Mouse (Mus musculus): ENCODE results near the gene Nlgn1. TPM values are rescaled to one million over a fixed set of nuclear protein-coding genes. Genes with fewer than 3 reads are reported as not detected.

Nlgn1 gene
- polyA plus RNA-seq, 1 experiment from 2014 or later = 1.5 TPM

DNA sequence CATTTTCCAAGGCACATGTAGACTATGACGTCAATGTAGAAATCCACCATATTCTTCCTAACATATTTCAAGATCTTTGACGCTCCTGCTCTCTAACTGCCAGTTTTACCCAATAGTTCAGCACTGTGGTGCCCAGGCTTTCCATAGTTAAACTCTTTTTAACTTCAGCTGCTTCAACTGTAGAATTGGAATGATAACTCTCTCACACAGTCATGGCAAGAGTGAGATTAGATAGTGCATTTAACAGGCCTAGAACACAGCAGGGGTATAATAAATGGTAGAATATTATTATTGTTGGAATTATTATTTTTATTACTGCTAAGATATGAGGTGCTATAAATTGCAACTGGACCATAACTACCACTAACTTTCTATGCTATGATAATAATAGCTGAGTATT lies 574.4 kb downstream of the Nlgn1 start:
- no peak overlapping the region for H3K4me2 ChIP-seq
- H3K27ac ChIP-seq = no peak overlapping the region
- 86% methylated on average over 2 of the region's 2 CpGs for WGBS
- H3K36me3 ChIP-seq = no peaks in the 10 kb centered on the region
- H3K9ac ChIP-seq = no peak overlapping the region
- ATAC-seq (ENCODE audit: borderline replicate concordance, extremely low read depth, low FRiP score, low TSS enrichment) = no peak
- H3K4me3 ChIP-seq = no peak overlapping the region
- H3K9me3 ChIP-seq = no peaks in the 10 kb centered on the region
- H3K27me3 ChIP-seq = no peaks in the 10 kb centered on the region
- no peaks in the 10 kb centered on the region for H3K4me1 ChIP-seq

DNA sequence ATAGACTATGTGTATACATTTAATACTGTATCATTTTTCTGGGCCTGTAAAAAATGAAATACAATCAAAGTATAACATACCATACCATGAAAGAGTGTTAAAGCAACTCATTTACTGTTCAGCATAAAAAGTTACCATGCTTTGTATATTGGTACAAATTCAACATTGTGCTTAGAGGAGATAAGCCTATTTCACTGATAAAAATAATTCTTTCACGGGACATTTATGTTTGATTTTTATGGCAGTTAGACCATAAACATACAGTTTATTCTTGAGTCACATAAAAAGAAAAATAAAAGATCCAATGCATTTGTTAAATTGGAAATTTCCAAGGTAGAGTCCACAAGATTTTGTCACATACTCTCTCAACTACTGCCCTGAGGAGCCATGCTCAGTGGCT lies 608.1 kb downstream of the Nlgn1 start:
- H3K9ac ChIP-seq = no peak overlapping the region
- H3K4me3 ChIP-seq = no peak overlapping the region
- H3K4me1 ChIP-seq = no peaks in the 10 kb centered on the region
- no peak overlapping the region for H3K4me2 ChIP-seq
- no peak for ATAC-seq (ENCODE audit: borderline replicate concordance, extremely low read depth, low FRiP score, low TSS enrichment)
- H3K27me3 ChIP-seq = no peaks in the 10 kb centered on the region
- no peak overlapping the region for H3K27ac ChIP-seq
- H3K36me3 ChIP-seq = no peaks in the 10 kb centered on the region
- WGBS = 37% methylated on average over 1 of the region's 1 CpGs
- no peaks in the 10 kb centered on the region for H3K9me3 ChIP-seq

DNA sequence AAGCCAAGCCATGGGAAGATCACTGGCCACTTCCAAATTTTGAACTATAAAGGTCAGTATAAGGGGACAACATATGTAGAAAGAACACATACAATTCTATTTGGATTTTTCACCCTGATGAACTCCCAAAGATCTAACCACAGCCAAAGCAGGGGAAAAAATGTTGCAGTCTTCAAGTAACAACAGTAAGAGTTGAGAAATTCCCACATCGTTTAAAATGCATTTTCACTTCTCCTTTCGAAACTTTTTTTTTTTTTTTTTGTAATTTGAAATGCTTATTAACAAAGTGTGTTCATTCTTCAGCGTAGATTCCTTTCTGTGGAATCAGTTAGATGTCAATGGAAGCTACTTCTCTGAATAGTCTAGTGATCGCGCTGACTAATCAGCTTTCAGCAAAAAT lies 610.8 kb downstream of the Nlgn1 start:
- ATAC-seq (ENCODE audit: borderline replicate concordance, extremely low read depth, low FRiP score, low TSS enrichment) = no peak

DNA sequence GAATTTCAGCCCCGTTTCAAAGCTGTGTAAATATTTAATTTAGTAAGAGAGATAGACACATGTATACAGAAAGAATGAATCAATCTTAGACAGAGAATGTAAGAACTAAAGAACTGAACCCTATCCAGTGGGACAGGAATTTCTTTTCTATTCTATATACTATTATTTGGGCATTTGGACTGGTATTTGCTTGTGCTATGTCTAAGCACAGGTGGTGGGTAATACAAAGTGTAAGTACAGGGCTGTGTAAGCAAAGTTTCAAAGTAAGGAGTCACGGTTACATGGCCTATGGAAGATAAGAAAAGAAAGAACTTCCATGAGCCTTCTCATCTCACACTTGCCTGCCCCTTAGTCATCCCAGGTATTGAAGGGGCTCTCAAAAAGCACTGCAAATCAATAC lies 624.9 kb downstream of the Nlgn1 start:
- Histone ChIP-seq H3K9me3 (no peaks in the 10 kb centered on the region), H3K27me3 (no peaks in the 10 kb centered on the region), H3K9ac (no peak overlapping the region), H3K4me3 (no peak overlapping the region), H3K4me1 (no peaks in the 10 kb centered on the region), H3K4me2 (no peak overlapping the region), H3K27ac (no peak overlapping the region), H3K36me3 (no peaks in the 10 kb centered on the region)
- WGBS = 38% methylated on average over 2 of the region's 2 CpGs
- ATAC-seq (ENCODE audit: borderline replicate concordance, extremely low read depth, low FRiP score, low TSS enrichment) = no peak

More for the DNA sequence above, 610.8 kb downstream of the Nlgn1 start:
- Histone ChIP-seq H3K4me1 (no peaks in the 10 kb centered on the region), H3K27me3 (no peaks in the 10 kb centered on the region), H3K9ac (no peak overlapping the region), H3K36me3 (no peaks in the 10 kb centered on the region), H3K4me3 (no peak overlapping the region), H3K9me3 (no peaks in the 10 kb centered on the region), H3K27ac (no peak overlapping the region), H3K4me2 (no peak overlapping the region)
- 80% methylated on average over 5 of the region's 5 CpGs for WGBS

DNA sequence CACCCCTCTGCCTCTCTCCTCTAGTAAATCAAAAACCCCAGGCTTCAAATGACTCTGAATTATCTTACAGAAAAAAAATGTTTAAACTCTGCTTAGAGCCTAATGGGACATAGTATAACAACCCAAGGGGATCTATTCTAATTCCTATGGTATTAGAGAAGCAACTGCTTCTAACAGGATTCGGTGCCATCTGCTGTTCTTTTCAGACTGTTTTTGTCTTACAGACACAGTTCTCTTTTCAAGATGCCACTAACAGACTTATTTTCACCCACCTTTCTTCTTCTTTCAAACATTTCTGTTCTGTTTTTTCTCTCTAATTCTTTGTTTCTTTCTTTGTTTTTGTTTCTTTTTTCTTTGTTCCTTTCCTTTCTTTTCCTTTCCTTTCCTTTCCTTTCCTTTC lies 635.0 kb downstream of the Nlgn1 start:
- no peak overlapping the region for H3K4me2 ChIP-seq
- H3K27me3 ChIP-seq = no peaks in the 10 kb centered on the region
- H3K4me3 ChIP-seq = no peak overlapping the region
- H3K9ac ChIP-seq = no peak overlapping the region
- ATAC-seq (ENCODE audit: borderline replicate concordance, extremely low read depth, low FRiP score, low TSS enrichment) = no peak
- no peaks in the 10 kb centered on the region for H3K4me1 ChIP-seq
- H3K36me3 ChIP-seq = no peaks in the 10 kb centered on the region
- 76% methylated on average over 1 of the region's 1 CpGs for WGBS
- no peaks in the 10 kb centered on the region for H3K9me3 ChIP-seq
- H3K27ac ChIP-seq = no peak overlapping the region

DNA sequence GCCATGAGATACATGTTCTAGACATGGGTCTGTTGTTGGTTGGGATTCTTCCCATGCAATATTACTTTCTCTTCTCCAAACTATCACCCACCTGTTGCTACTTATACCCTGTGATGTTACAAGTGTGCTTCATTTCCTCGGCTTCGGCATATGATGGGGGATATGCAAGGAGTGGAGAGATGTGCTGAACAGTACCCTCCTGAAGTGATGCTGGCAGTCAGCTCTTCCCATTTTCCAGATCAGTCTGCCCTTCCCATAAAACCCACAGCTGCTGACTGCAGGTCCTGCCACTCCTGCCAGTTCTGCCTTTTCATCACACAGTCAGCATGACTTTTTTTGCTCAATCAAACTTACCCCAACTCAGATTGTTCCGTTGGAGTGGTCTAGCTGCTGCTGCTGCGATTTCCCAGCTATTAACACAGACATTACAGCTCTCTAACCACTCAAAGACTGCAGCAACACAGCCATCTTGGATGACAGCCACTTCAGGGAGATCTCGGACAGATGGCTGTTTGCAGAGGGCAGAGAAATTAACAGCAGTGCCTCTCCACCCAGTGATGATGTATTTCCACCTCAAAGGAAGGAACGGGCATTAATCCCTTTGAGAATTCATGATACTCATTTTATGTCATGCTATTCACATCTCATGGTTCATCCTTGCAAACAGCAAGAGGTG lies 643.3 kb downstream of the Nlgn1 start:
- no peak overlapping the region for H3K27ac ChIP-seq
- H3K36me3 ChIP-seq = no peaks in the 10 kb centered on the region
- no peak for ATAC-seq (ENCODE audit: borderline replicate concordance, extremely low read depth, low FRiP score, low TSS enrichment)
- H3K4me2 ChIP-seq = no peak overlapping the region
- no peaks in the 10 kb centered on the region for H3K9me3 ChIP-seq
- H3K27me3 ChIP-seq = no peaks in the 10 kb centered on the region
- no peak overlapping the region for H3K4me3 ChIP-seq
- H3K4me1 ChIP-seq = no peaks in the 10 kb centered on the region
- H3K9ac ChIP-seq = no peak overlapping the region
- 53% methylated on average over 6 of the region's 6 CpGs for WGBS

DNA sequence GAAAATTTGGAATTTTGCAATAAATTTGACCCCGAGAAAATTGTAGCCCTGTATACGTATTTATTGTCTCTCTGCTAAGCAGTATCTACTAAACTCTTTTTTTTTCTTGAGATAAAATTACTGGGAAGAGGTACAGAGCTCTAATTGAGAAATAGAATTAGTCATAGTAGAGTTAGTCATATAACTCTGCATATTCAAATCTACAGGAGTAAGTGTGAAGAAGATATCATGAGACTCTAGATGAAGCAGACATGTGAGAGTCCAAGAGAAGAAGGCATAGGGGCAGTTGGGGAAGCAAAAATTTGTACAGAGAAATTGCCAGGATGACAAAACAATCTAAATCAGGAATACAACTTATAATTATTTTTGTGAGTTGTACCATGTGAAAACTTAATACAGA lies 648.6 kb downstream of the Nlgn1 start:
- Histone ChIP-seq H3K4me2 (no peak overlapping the region), H3K27me3 (no peaks in the 10 kb centered on the region), H3K36me3 (no peaks in the 10 kb centered on the region), H3K4me3 (no peak overlapping the region), H3K4me1 (0 out of 2 replicates have a peak, but pooled peaks cover 5% of the 10 kb centered on the region), H3K27ac (no peak overlapping the region), H3K9ac (no peak overlapping the region), H3K9me3 (no peaks in the 10 kb centered on the region)
- WGBS = 93% methylated on average over 2 of the region's 2 CpGs
- no peak for ATAC-seq (ENCODE audit: borderline replicate concordance, extremely low read depth, low FRiP score, low TSS enrichment)

DNA sequence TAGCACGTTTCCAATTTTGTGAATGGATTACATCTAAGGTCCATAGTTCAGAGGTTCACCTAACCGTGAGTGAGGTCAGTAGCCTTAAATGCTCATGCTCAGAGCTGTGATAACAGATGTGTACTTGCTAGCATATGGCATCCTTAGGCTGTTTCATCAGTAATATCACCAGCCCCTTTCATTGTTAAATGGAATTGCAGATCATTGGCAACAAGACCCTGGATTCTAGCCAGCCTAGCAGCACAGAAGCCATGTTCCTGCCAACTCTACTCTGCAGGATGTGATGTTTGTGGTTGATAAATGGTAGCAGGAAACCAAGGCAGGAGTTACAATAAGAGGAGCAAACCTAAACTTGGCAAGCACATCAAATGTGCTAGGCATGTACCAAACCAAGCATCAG lies 652.9 kb downstream of the Nlgn1 start:
- ATAC-seq (ENCODE audit: borderline replicate concordance, extremely low read depth, low FRiP score, low TSS enrichment) = no peak

DNA sequence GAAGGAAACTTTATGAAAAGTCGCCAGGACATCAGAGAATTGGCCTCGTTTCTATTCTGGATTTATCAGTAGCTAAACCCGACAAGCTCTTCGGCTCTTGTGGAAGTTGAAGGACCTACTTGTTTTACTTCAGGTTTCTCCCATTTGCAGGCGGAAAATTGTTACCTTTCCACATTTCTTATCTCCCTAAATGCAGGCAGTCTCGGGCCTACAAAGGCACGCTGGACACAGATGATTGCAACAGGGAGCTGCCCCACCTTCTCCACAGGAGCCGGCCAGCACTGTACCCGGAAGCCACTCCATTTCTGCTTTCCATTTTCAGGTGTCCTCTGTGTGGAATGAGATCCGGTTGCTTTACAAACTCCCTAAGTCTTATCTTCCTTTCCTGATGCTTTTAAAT lies 656.4 kb downstream of the Nlgn1 start:
- 65% methylated on average over 10 of the region's 10 CpGs for WGBS
- Histone ChIP-seq H3K4me3 (no peak overlapping the region), H3K27ac (no peak overlapping the region), H3K27me3 (no peaks in the 10 kb centered on the region), H3K4me1 (0 out of 2 replicates have a peak, but pooled peaks cover 5% of the 10 kb centered on the region), H3K9me3 (no peaks in the 10 kb centered on the region), H3K4me2 (no peak overlapping the region), H3K36me3 (no peaks in the 10 kb centered on the region), H3K9ac (no peak overlapping the region)
- no peak for ATAC-seq (ENCODE audit: borderline replicate concordance, extremely low read depth, low FRiP score, low TSS enrichment)

More for the DNA sequence above, 652.9 kb downstream of the Nlgn1 start:
- no peaks in the 10 kb centered on the region for H3K36me3 ChIP-seq
- no peak overlapping the region for H3K27ac ChIP-seq
- 0 out of 2 replicates have a peak, but pooled peaks cover 5% of the 10 kb centered on the region for H3K4me1 ChIP-seq
- no peak overlapping the region for H3K4me2 ChIP-seq
- H3K9me3 ChIP-seq = no peaks in the 10 kb centered on the region
- 53% methylated on average over 2 of the region's 2 CpGs for WGBS
- no peak overlapping the region for H3K4me3 ChIP-seq
- no peaks in the 10 kb centered on the region for H3K27me3 ChIP-seq
- no peak overlapping the region for H3K9ac ChIP-seq

DNA sequence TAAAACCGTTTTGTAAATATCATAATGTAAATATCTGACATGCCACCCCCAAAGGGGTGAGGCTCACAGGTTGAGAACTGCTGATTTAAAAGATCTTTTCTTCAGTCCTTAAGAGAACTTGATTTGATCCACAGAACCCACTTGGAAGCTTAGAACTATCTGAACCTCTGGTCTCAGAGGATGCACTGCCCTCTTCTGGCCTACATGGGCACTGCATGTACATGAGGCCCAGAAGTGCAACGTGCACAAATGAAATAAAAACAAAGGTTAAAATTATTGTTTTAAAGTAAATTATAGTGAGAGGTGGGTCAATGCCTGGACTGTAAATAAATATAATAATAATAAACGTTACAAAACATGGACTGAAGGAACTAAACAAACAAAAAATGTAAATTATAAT lies 657.2 kb downstream of the Nlgn1 start:
- Histone ChIP-seq H3K9ac (no peak overlapping the region), H3K4me1 (0 out of 2 replicates have a peak, but pooled peaks cover 5% of the 10 kb centered on the region), H3K27ac (no peak overlapping the region), H3K27me3 (no peaks in the 10 kb centered on the region), H3K4me3 (no peak overlapping the region), H3K36me3 (no peaks in the 10 kb centered on the region), H3K4me2 (no peak overlapping the region), H3K9me3 (no peaks in the 10 kb centered on the region)
- WGBS = 47% methylated on average over 3 of the region's 3 CpGs
- ATAC-seq (ENCODE audit: borderline replicate concordance, extremely low read depth, low FRiP score, low TSS enrichment) = no peak

DNA sequence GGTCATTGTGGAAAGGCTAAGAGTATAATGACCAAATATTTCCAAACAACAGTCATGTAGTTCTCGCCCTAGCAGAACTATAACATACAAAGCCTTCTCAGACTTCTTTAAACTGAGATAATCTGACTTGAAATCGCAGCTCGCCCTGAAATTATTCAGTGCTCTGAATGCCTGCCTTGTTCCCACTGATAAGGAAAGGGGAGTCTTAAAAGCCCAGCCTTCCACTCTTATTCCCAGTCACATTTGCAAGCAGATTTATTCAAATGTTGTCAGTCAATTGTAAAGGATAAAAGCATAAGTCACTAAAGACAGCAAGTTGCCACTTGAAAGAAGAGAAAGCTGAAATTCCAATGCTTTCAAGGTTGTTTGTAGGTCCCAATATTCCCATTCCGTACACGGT lies 658.9 kb downstream of the Nlgn1 start:
- H3K9me3 ChIP-seq = no peaks in the 10 kb centered on the region
- 37% methylated on average over 5 of the region's 5 CpGs for WGBS
- no peak for ATAC-seq (ENCODE audit: borderline replicate concordance, extremely low read depth, low FRiP score, low TSS enrichment)
- H3K9ac ChIP-seq = no peak overlapping the region
- no peak overlapping the region for H3K27ac ChIP-seq
- H3K36me3 ChIP-seq = no peaks in the 10 kb centered on the region
- H3K4me3 ChIP-seq = no peak overlapping the region
- no peaks in the 10 kb centered on the region for H3K27me3 ChIP-seq
- no peaks in the 10 kb centered on the region for H3K4me1 ChIP-seq
- no peak overlapping the region for H3K4me2 ChIP-seq

DNA sequence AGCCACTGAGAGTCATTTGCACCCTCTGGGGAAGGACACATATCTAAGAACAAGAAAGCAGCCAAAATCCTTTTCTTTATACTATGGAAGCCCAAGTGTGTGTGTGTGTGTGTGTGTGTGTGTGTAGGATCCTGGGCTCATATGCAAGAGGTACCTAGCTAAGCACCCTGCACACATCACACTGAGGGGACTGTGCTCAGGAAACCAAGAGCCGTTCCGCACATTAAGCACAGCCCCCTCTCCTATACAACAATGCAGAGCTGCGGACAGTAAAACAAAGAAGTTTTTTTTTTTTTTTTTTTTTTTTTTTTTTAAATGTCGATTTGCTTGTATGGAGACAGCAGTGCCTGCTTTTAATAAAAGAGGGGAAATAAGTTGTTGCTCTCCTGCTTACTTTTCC lies 659.5 kb downstream of the Nlgn1 start:
- Histone ChIP-seq H3K9ac (no peak overlapping the region), H3K4me2 (no peak overlapping the region), H3K4me3 (no peak overlapping the region), H3K36me3 (no peaks in the 10 kb centered on the region), H3K4me1 (no peaks in the 10 kb centered on the region), H3K27ac (no peak overlapping the region), H3K27me3 (no peaks in the 10 kb centered on the region), H3K9me3 (no peaks in the 10 kb centered on the region)
- 69% methylated on average over 4 of the region's 4 CpGs for WGBS
- no peak for ATAC-seq (ENCODE audit: borderline replicate concordance, extremely low read depth, low FRiP score, low TSS enrichment)

DNA sequence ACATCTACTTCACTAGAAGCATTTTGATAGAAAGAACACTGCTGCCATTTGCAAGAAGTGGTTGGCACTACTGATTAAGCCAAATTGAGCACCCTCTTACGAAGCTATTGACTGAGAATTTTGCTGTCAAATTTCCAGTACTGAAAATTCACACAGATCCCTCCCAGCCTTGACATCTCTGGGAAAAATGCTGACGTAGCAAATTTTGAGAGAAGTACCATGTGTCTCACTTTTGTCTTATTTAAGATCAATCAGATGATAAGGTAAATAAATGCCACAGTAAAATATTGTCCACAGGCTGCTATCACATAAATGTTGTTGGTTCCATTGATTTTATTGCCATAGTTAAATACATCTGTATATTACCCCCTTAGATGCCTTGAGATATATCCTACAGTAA lies 668.8 kb downstream of the Nlgn1 start:
- H3K4me2 ChIP-seq = no peak overlapping the region
- no peaks in the 10 kb centered on the region for H3K27me3 ChIP-seq
- H3K27ac ChIP-seq = no peak overlapping the region
- no peaks in the 10 kb centered on the region for H3K36me3 ChIP-seq
- H3K9me3 ChIP-seq = no peaks in the 10 kb centered on the region
- no peak for ATAC-seq (ENCODE audit: borderline replicate concordance, extremely low read depth, low FRiP score, low TSS enrichment)
- no peaks in the 10 kb centered on the region for H3K4me1 ChIP-seq
- H3K9ac ChIP-seq = no peak overlapping the region
- 73% methylated on average over 2 of the region's 2 CpGs for WGBS
- H3K4me3 ChIP-seq = no peak overlapping the region

All from lung, embryonic 15.5 days (tissue).